Mouse (Mus musculus) limb, embryonic 13.5 days (tissue): ENCODE measurements at regions not wholly inside any gene's neighbourhood (a gene's known extent, or its start where the extent isn't known, plus 50 kb on each side); places are given as distances from the start of the nearest gene placed in this dataset.

ENCODE experiments used
- ATAC-seq: fragments of 200-750 bp; cut with Nextera tagmentation; 2 replicates; pipeline ENCODE4 v1.8.0; 2017; ENCODE audit warnings: low read depth, moderate number of reproducible peaks, moderate TSS enrichment; ENCODE audit not compliant: low FRiP score
- H3K27ac ChIP-seq: fragments of 300-500 bp; sonication (generic); 2 replicates; pipeline ENCODE4 v1.5.1; 2015; ENCODE audit warnings: inconsistent platforms, mild to moderate bottlenecking, moderate library complexity
- H3K27me3 ChIP-seq: fragments of 300-500 bp; sonication (generic); 2 replicates; pipeline ENCODE4 v1.6.1; 2015; ENCODE audit warnings: mild to moderate bottlenecking, inconsistent platforms
- H3K36me3 ChIP-seq: fragments of 300-500 bp; sonication (generic); 2 replicates; pipeline ENCODE4 v1.6.1; 2015; ENCODE audit warnings: inconsistent platforms, mild to moderate bottlenecking, moderate library complexity
- H3K4me1 ChIP-seq: fragments of 300-500 bp; sonication (generic); 2 replicates; pipeline ENCODE4 v1.6.1; 2015; ENCODE audit warnings: inconsistent platforms
- H3K4me2 ChIP-seq: fragments of 300-500 bp; sonication (generic); replicated peaks from 2 replicates; pipeline ENCODE4 v1.6.1; 2015; ENCODE audit warnings: inconsistent platforms, mild to moderate bottlenecking, moderate library complexity
- H3K4me3 ChIP-seq: fragments of 300-500 bp; sonication (generic); 2 replicates; pipeline ENCODE4 v1.5.1; 2015; ENCODE audit warnings: moderate library complexity, mild to moderate bottlenecking, inconsistent platforms
- H3K9ac ChIP-seq: fragments of 300-500 bp; sonication (generic); 2 replicates; pipeline ENCODE4 v1.6.1; 2015; ENCODE audit warnings: mild to moderate bottlenecking, inconsistent platforms
- H3K9me3 ChIP-seq: fragments of 300-500 bp; sonication (generic); 2 replicates; pipeline ENCODE4 v1.6.1; 2016; ENCODE audit warnings: inconsistent platforms
- WGBS: fragments of 180-500 bp; shearing (Covaris S2); methylation state at CpG from one replicate; pipeline ENCODE4 v1.1.7; 2015; 5-methylcytosine and 5-hydroxymethylcytosine counted together

- Histone ChIP-seq H3K27ac (no peak overlapping the region), H3K27me3 (peaks cover 3% of the 10 kb centered on the region; the same call in 1 of the 2 replicates), H3K36me3 (no peaks in the 10 kb centered on the region), H3K4me2 (no peak overlapping the region), H3K9ac (no peak overlapping the region), H3K9me3 (no peaks in the 10 kb centered on the region), H3K4me1 (peaks cover 7% of the 10 kb centered on the region; the same call in 1 of the 2 replicates), H3K4me3 (no peak overlapping the region)
- 88% methylated on average over 9 of the region's 9 CpGs for WGBS
- no peak for ATAC-seq
Measured at GRCm38 (mm10) chr8:34374242-34374641, 262.7 kb upstream of the Gm10131 start.

DNA sequence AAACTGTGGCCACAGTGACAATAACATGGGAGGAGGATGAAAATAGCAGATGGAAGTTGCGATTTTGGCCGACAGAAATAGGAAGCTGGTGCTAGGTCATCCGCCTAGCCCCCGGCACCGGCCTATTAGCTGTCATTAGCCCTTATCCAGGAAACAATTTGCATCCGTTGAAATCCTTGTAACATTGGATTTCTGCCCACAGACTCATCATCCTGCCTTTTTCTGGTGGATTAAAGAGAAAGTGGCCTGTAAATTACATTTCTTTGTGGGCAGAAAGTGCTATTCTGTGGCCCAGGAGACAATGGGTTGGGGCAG is 261.1 kb upstream of the Gm10131 start:
- H3K4me1 ChIP-seq: peaks cover 7% of the 10 kb centered on the region; the same call in 1 of the 2 replicates
- H3K27me3 ChIP-seq: no peaks in the 10 kb centered on the region
- H3K27ac ChIP-seq: no peak overlapping the region
- H3K4me2 ChIP-seq: no peak overlapping the region
- no peak for ATAC-seq
- no peaks in the 10 kb centered on the region for H3K9me3 ChIP-seq
- WGBS: 78% methylated on average over 6 of the region's 6 CpGs
- H3K4me3 ChIP-seq: no peak overlapping the region
- no peaks in the 10 kb centered on the region for H3K36me3 ChIP-seq
- H3K9ac ChIP-seq: no peak overlapping the region

GRCm38 (mm10) chr8:34371973-34372665 is 260.6 kb upstream of the Gm10131 start:
- Histone ChIP-seq H3K4me1 (peaks cover 7% of the 10 kb centered on the region; the same call in 1 of the 2 replicates), H3K9me3 (no peaks in the 10 kb centered on the region), H3K9ac (no peak overlapping the region), H3K27ac (no peak overlapping the region), H3K4me3 (no peak overlapping the region), H3K27me3 (no peaks in the 10 kb centered on the region), H3K36me3 (no peaks in the 10 kb centered on the region), H3K4me2 (no peak overlapping the region)
- ATAC-seq: no peak
- WGBS: 85% methylated on average over 17 of the region's 17 CpGs

- Histone ChIP-seq H3K36me3 (no peaks in the 10 kb centered on the region), H3K27ac (no peak overlapping the region), H3K27me3 (0 out of 2 replicates have a peak, but pooled peaks cover 2% of the 10 kb centered on the region), H3K9me3 (no peaks in the 10 kb centered on the region), H3K4me2 (no peak overlapping the region), H3K4me1 (peaks cover 7% of the 10 kb centered on the region; the same call in 1 of the 2 replicates), H3K9ac (no peak overlapping the region), H3K4me3 (no peak overlapping the region)
- no peak for ATAC-seq
- WGBS: 62% methylated on average over 5 of the region's 5 CpGs
Measured at GRCm38 (mm10) chr8:34371391-34371790, 259.9 kb upstream of the Gm10131 start.

DNA sequence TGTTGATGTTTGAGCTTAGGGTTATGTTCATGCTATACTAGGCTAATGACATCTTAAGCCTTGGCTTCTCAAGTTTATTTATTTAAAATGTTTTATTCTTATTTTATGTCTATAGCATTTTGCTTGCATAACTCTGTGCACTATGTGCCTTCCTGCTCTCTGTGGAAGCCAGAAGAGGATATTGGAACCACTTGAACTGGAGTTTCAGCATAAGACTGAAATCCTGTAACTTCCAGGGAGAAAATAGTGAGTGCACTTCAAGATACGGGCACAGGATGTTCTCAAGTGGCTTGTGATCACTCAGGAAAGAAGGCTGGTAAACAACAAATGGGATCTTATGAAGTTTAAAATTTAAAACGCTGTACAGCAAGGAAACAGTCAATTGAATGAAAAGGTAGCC is 257.0 kb upstream of the Gm10131 start:
- Histone ChIP-seq H3K36me3 (no peaks in the 10 kb centered on the region), H3K9me3 (no peaks in the 10 kb centered on the region), H3K4me2 (no peak overlapping the region), H3K4me1 (peaks cover 25% of the 10 kb centered on the region), H3K27ac (no peak overlapping the region), H3K9ac (no peak overlapping the region), H3K27me3 (0 out of 2 replicates have a peak, but pooled peaks cover 8% of the 10 kb centered on the region), H3K4me3 (no peak overlapping the region)
- WGBS: 84% methylated on average over 2 of the region's 2 CpGs
- no peak for ATAC-seq

GRCm38 (mm10) chr8:34364446-34365035 is 253.0 kb upstream of the Gm10131 start:
- Histone ChIP-seq H3K36me3 (no peaks in the 10 kb centered on the region), H3K27me3 (0 out of 2 replicates have a peak, but pooled peaks cover 8% of the 10 kb centered on the region), H3K4me2 (no peak overlapping the region), H3K27ac (no peak overlapping the region), H3K9ac (no peak overlapping the region), H3K9me3 (no peaks in the 10 kb centered on the region), H3K4me3 (no peak overlapping the region), H3K4me1 (peaks cover 18% of the 10 kb centered on the region)
- 77% methylated on average over 18 of the region's 18 CpGs for whole genome bisulfite sequencing
- no peak for ATAC-seq

DNA sequence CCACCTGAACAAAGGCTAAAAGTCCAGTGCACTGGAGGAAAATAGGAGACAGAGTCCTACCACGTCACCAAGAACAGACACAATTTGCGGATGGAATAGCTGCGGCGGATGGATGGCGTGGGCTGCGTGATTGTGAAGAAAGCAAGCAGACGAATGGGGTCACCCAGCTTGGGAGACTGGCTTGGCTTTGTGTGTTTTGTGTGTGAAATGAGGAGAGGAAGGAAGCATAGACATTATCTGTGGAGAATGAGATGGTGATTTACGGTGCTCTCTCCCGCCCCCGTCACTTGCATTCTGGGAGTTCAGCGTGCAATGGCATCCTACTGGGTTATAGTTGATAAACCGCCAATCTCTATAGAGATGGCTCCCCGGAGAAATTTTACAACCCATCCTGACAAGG is 252.1 kb upstream of the Gm10131 start:
- H3K9me3 ChIP-seq: no peaks in the 10 kb centered on the region
- no peak overlapping the region for H3K4me3 ChIP-seq
- H3K9ac ChIP-seq: no peak overlapping the region
- no peak for ATAC-seq
- H3K27me3 ChIP-seq: 0 out of 2 replicates have a peak, but pooled peaks cover 8% of the 10 kb centered on the region
- H3K4me2 ChIP-seq: no peak overlapping the region
- peaks cover 18% of the 10 kb centered on the region for H3K4me1 ChIP-seq
- H3K27ac ChIP-seq: no peak overlapping the region
- 84% methylated on average over 13 of the region's 13 CpGs for WGBS
- H3K36me3 ChIP-seq: no peaks in the 10 kb centered on the region

GRCm38 (mm10) chr8:34363131-34363530 is 251.6 kb upstream of the Gm10131 start:
- Histone ChIP-seq H3K9ac (no peak overlapping the region), H3K4me1 (peaks cover 18% of the 10 kb centered on the region), H3K27me3 (0 out of 2 replicates have a peak, but pooled peaks cover 8% of the 10 kb centered on the region), H3K4me3 (no peak overlapping the region), H3K9me3 (no peaks in the 10 kb centered on the region), H3K4me2 (no peak overlapping the region), H3K27ac (no peak overlapping the region), H3K36me3 (no peaks in the 10 kb centered on the region)
- ATAC-seq: no peak
- 46% methylated on average over 4 of the region's 4 CpGs for WGBS

- Histone ChIP-seq H3K9me3 (peaks cover 5% of the 10 kb centered on the region; the same call in 1 of the 2 replicates), H3K4me3 (no peak overlapping the region), H3K9ac (no peak overlapping the region), H3K4me1 (peaks cover 18% of the 10 kb centered on the region), H3K36me3 (no peaks in the 10 kb centered on the region), H3K27ac (no peak overlapping the region), H3K4me2 (no peak overlapping the region), H3K27me3 (0 out of 2 replicates have a peak, but pooled peaks cover 6% of the 10 kb centered on the region)
- ATAC-seq: no peak
- WGBS: 66% methylated on average over 3 of the region's 3 CpGs
Measured at GRCm38 (mm10) chr8:34361377-34361776, 249.8 kb upstream of the Gm10131 start.

DNA sequence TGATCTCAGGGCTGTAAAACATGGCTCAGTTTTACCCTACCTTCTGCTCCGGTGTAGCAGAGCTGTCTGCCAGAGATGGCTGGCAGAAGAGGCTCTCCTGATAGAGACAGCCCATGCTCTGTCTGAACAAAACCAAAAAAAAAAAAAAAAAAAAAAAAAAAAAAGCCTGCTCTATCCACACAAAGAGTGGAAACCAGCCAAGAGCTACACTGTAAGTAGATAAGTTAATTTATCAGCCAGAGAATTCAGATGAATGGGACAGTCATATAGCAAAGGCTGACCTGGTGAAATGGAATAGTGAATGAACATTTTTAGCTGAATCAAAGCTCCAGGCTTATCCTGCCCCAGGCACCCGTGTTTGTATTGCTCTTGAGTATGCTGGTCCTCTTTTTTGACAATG is 248.2 kb upstream of the Gm10131 start:
- Histone ChIP-seq H3K4me3 (no peak overlapping the region), H3K27me3 (no peaks in the 10 kb centered on the region), H3K9ac (no peak overlapping the region), H3K4me1 (peaks cover 5% of the 10 kb centered on the region), H3K36me3 (no peaks in the 10 kb centered on the region), H3K4me2 (no peak overlapping the region), H3K27ac (no peak overlapping the region), H3K9me3 (peaks cover 5% of the 10 kb centered on the region; the same call in 1 of the 2 replicates)
- no peak for ATAC-seq
- 73% methylated on average over 2 of the region's 2 CpGs for WGBS

DNA sequence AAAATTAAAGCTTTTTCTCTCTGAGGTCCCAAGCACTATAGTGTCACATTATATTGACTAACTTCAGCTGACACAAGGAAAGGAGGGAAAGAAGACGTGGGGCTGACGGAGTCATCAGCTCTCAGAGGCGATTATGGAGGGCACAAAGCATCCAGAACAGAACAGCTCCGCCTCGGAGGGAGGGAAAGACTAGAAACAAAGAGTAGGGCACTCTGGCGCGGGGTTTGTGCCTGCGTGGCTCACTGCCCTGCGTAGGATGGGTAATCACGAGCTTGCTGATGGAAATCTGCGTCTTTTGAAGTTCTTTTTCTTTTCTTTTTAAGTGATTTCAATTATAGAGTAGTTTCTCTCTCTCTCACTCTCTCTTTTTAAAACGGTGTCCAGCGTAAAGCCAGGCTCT is 243.5 kb upstream of the Gm10131 start:
- no peak overlapping the region for H3K4me2 ChIP-seq
- no peak overlapping the region for H3K9ac ChIP-seq
- peaks cover 11% of the 10 kb centered on the region; the same call in 1 of the 2 replicates for H3K4me1 ChIP-seq
- no peak overlapping the region for H3K4me3 ChIP-seq
- H3K9me3 ChIP-seq: peaks cover 5% of the 10 kb centered on the region; the same call in 1 of the 2 replicates
- no peaks in the 10 kb centered on the region for H3K27me3 ChIP-seq
- WGBS: 79% methylated on average over 13 of the region's 13 CpGs
- ATAC-seq: no peak
- no peak overlapping the region for H3K27ac ChIP-seq
- H3K36me3 ChIP-seq: no peaks in the 10 kb centered on the region

GRCm38 (mm10) chr8:34353140-34353855 is 241.8 kb upstream of the Gm10131 start:
- Histone ChIP-seq H3K4me3 (no peak overlapping the region), H3K27ac (no peak overlapping the region), H3K27me3 (no peaks in the 10 kb centered on the region), H3K4me1 (peaks cover 11% of the 10 kb centered on the region; the same call in 1 of the 2 replicates), H3K36me3 (no peaks in the 10 kb centered on the region), H3K4me2 (no peak overlapping the region), H3K9ac (no peak overlapping the region), H3K9me3 (peaks cover 5% of the 10 kb centered on the region; the same call in 1 of the 2 replicates)
- 35% methylated on average over 6 of the region's 6 CpGs for WGBS
- ATAC-seq: no peak; the same call in 1 of the 2 replicates
